ENCODE assay signal across 9 mouse cellular contexts in the genomic region with DNA sequence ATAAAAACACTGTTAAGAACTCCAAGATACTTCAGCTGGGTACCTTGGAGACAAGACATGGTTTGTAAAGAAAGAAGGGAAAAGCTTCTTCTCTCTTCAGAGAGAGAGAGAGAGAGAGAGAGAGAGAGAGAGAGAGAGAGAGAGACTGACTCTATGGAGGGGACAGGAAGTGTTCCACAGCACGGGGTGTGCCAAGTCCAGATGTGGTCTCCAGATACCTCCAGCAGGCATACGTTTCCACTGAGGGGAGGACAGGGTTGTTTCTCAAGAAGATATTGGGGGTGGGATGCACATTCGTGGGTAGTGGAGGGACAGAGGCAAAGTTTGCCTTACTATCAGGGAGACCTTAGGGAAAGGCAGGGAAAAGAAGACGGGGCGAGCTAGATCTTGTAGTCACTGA. TPM values are rescaled to one million over a fixed set of nuclear protein-coding genes. Genes with fewer than 3 reads are reported as not detected.
DNase-seq lines count a peak whose midpoint lies in the region; ATAC-seq and TF ChIP-seq lines count a peak whose summit lies in the region.
"Had no signal": no experiment of that assay in that cellular context is flagged by ENCODE, and none has a peak within 500 bp of the region (broad histone marks: within the 10 kb centered on the region; RNA-seq: fewer than 3 reads in every experiment).

No protein-coding gene starts in this region.

- peak overlapping the region; percentile 72; the same call in 1 of the 2 replicates for H3K4me3 ChIP-seq in intestine, embryonic 14.5 days (ENCODE audit: low read depth, low read length)
- H3K4me3 ChIP-seq in intestine, postnatal 0 days (ENCODE audit: low read depth, low read length), result no peak overlapping the region
- H3K4me3 ChIP-seq in E14TG2a.4 (replicated peaks; ENCODE audit: low read length), result peak overlapping the region; percentile 83
- peak overlapping the region; percentile 82; the same call in 1 of the 2 replicates for H3K4me3 ChIP-seq in cortical plate, adult 2 months (ENCODE audit: insufficient read depth, low read length)
- peak overlapping the region; percentile 89 for H3K4me3 ChIP-seq in liver, embryonic 13.5 days (replicated peaks)

- H3K4me1 ChIP-seq in intestine, embryonic 14.5 days (replicated peaks; ENCODE audit: control insufficient read depth, insufficient read depth, low read length), result peaks cover 25% of the 10 kb centered on the region
- H3K4me1 ChIP-seq in intestine, postnatal 0 days (replicated peaks; ENCODE audit: control insufficient read depth, insufficient read depth, low read length), result peaks cover 9% of the 10 kb centered on the region
- H3K4me1 ChIP-seq in E14TG2a.4 (replicated peaks; ENCODE audit: low read depth, low read length), result peaks cover 55% of the 10 kb centered on the region
- peaks cover 3% of the 10 kb centered on the region; the same call in 1 of the 2 replicates for H3K4me1 ChIP-seq in cortical plate, adult 2 months (ENCODE audit: control insufficient read depth, insufficient read depth, low read length)
- peaks cover 75% of the 10 kb centered on the region for H3K4me1 ChIP-seq in liver, embryonic 13.5 days (replicated peaks)

- no peak for ATAC-seq in intestine, embryonic 14.5 days (replicated peaks; ENCODE audit: low FRiP score, low TSS enrichment, low read depth)
- ATAC-seq in intestine, postnatal 0 days, result no peak
- peak; percentile 43 for ATAC-seq in liver, embryonic 13.5 days (ENCODE audit: low read depth)

- no peak for TF ChIP-seq CTCF in intestine, postnatal 0 days (IDR thresholded peaks at IDR 0.05; ENCODE audit: low read depth)
- no peak for TF ChIP-seq CTCF in E14TG2a.4 (conservative IDR thresholded peaks at IDR 0.05; ENCODE audit: low read length)
- no peak for TF ChIP-seq CTCF in cortical plate, adult 2 months (IDR thresholded peaks at IDR 0.05; ENCODE audit: extremely low read depth, insufficient read depth, low read length)

- H3K9ac ChIP-seq in intestine, embryonic 14.5 days (ENCODE audit: low read length), result no peak overlapping the region
- no peak overlapping the region for H3K9ac ChIP-seq in intestine, postnatal 0 days (ENCODE audit: low read depth, low read length)
- peak overlapping the region; percentile 96 for H3K9ac ChIP-seq in liver, embryonic 13.5 days

- no peaks in the 10 kb centered on the region for H3K36me3 ChIP-seq in intestine, embryonic 14.5 days (ENCODE audit: control insufficient read depth, insufficient read depth, low read length)
- H3K36me3 ChIP-seq in intestine, postnatal 0 days (ENCODE audit: control insufficient read depth, insufficient read depth), result no peaks in the 10 kb centered on the region
- no peaks in the 10 kb centered on the region for H3K36me3 ChIP-seq in E14TG2a.4 (ENCODE audit: insufficient read depth, low read length)
- H3K36me3 ChIP-seq in liver, embryonic 13.5 days, result no peaks in the 10 kb centered on the region

- H3K27ac ChIP-seq in intestine, embryonic 14.5 days (ENCODE audit: low read depth), result no peak overlapping the region
- no peak overlapping the region for H3K27ac ChIP-seq in intestine, postnatal 0 days (ENCODE audit: low read depth, low read length)
- no peak overlapping the region for H3K27ac ChIP-seq in cortical plate, adult 2 months (ENCODE audit: insufficient read depth, low read length)
- H3K27ac ChIP-seq in liver, embryonic 13.5 days, result peak overlapping the region; percentile 96

- WGBS in intestine, embryonic 14.5 days, result 50% methylated on average over 5 of the region's 5 CpGs
- 52% methylated on average over 5 of the region's 5 CpGs for WGBS in intestine, postnatal 0 days
- 17% methylated on average over 5 of the region's 5 CpGs for WGBS in liver, embryonic 13.5 days (ENCODE audit: insufficient replicate concordance)

- no peaks in the 10 kb centered on the region for H3K9me3 ChIP-seq in intestine, embryonic 14.5 days (ENCODE audit: control insufficient read depth, low read length)
- H3K9me3 ChIP-seq in intestine, postnatal 0 days (ENCODE audit: control insufficient read depth), result no peaks in the 10 kb centered on the region
- no peaks in the 10 kb centered on the region for H3K9me3 ChIP-seq in E14TG2a.4 (ENCODE audit: low read length)
- no peaks in the 10 kb centered on the region for H3K9me3 ChIP-seq in liver, embryonic 13.5 days (replicated peaks)

- no peaks in the 10 kb centered on the region for H3K27me3 ChIP-seq in intestine, embryonic 14.5 days (replicated peaks; ENCODE audit: control insufficient read depth, insufficient read depth, low read length)
- H3K27me3 ChIP-seq in intestine, postnatal 0 days (replicated peaks; ENCODE audit: control insufficient read depth, insufficient read depth, low read length), result no peaks in the 10 kb centered on the region
- H3K27me3 ChIP-seq in E14TG2a.4 (ENCODE audit: insufficient read depth, low read length), result peaks cover 54% of the 10 kb centered on the region
- H3K27me3 ChIP-seq in liver, embryonic 13.5 days, result no peaks in the 10 kb centered on the region

- peak overlapping the region; percentile 75 for H3K4me2 ChIP-seq in intestine, embryonic 14.5 days (ENCODE audit: low read length)
- H3K4me2 ChIP-seq in intestine, postnatal 0 days (replicated peaks; ENCODE audit: low read depth), result no peak overlapping the region
- H3K4me2 ChIP-seq in liver, embryonic 13.5 days, result peak overlapping the region; percentile 95

- DNase-seq in intestine, embryonic 14.5 days (ENCODE audit: low spot score), result no peak
- DNase-seq in liver, embryonic 13.5 days, result peak; percentile 56
- DNase-seq in urinary bladder, postnatal 4 days (ENCODE audit: low spot score in 2 of 2), result no peak
- DNase-seq in layer of hippocampus, adult 11-12 months (ENCODE audit: low spot score), result no peak
- DNase-seq in frontal cortex, postnatal 25 days (ENCODE audit: low spot score in 2 of 2), result no peak

- TF ChIP-seq POLR2A in cortical plate, adult 2 months (IDR thresholded peaks at IDR 0.05; ENCODE audit: extremely low read depth, insufficient read depth, low read length), result no peak

RNA-seq across cellular contexts. Expression of gene Sept8, which starts 0.3 kb away (rescaled TPM):
- polyA plus RNA-seq in intestine, embryonic 14.5 days (2014; fragmentation: Nextera tagmentation; extraction: Ambion mirVana), result 20.7 and 22.7 TPM in 2 replicates
- polyA plus RNA-seq in intestine, postnatal 0 days (2015; fragmentation: Nextera tagmentation; extraction: Ambion mirVana), result 10.0 and 10.5 TPM in 2 replicates
- polyA plus RNA-seq in cortical plate, adult 2 months (2012; rRNA removed), result 379 TPM in 2 replicates
- 21.9 and 26.6 TPM in 2 replicates for polyA plus RNA-seq in liver, embryonic 13.5 days (2015; fragmentation: Nextera tagmentation; extraction: Ambion mirVana)

RNA-seq across cellular contexts. Expression of gene Sowaha, which starts 38.7 kb away (rescaled TPM):
- 0.09 and 0.28 TPM in 2 replicates for polyA plus RNA-seq in intestine, embryonic 14.5 days (2014; fragmentation: Nextera tagmentation; extraction: Ambion mirVana)
- polyA plus RNA-seq in intestine, postnatal 0 days (2015; fragmentation: Nextera tagmentation; extraction: Ambion mirVana), result 1.1 and 1.5 TPM in 2 replicates
- polyA plus RNA-seq in cortical plate, adult 2 months (2012; rRNA removed), result 54.0 and 56.1 TPM in 2 replicates
- 11.0 and 13.2 TPM in 2 replicates for polyA plus RNA-seq in liver, embryonic 13.5 days (2015; fragmentation: Nextera tagmentation; extraction: Ambion mirVana)

RNA-seq across cellular contexts. Expression of gene Gm9945, which starts 38.8 kb away (rescaled TPM):
- polyA plus RNA-seq in intestine, embryonic 14.5 days (2014; fragmentation: Nextera tagmentation; extraction: Ambion mirVana), result not detected in 2 replicates
- polyA plus RNA-seq in intestine, postnatal 0 days (2015; fragmentation: Nextera tagmentation; extraction: Ambion mirVana), result not detected in 2 replicates
- 0.48 and 0.81 TPM in 2 replicates for polyA plus RNA-seq in cortical plate, adult 2 months (2012; rRNA removed)
- polyA plus RNA-seq in liver, embryonic 13.5 days (2015; fragmentation: Nextera tagmentation; extraction: Ambion mirVana), result 0.53 and 0.59 TPM in 2 replicates
- polyA plus RNA-seq: heart, embryonic 16.5 days had no signal

RNA-seq across cellular contexts. Expression of gene Kif3a, which starts 48.4 kb away (rescaled TPM):
- polyA plus RNA-seq in intestine, embryonic 14.5 days (2014; fragmentation: Nextera tagmentation; extraction: Ambion mirVana), result 58.7 and 63.5 TPM in 2 replicates
- polyA plus RNA-seq in intestine, postnatal 0 days (2015; fragmentation: Nextera tagmentation; extraction: Ambion mirVana), result 17.0 and 18.4 TPM in 2 replicates
- polyA plus RNA-seq in cortical plate, adult 2 months (2012; rRNA removed), result 98.7 and 107 TPM in 2 replicates
- 13.3 and 13.8 TPM in 2 replicates for polyA plus RNA-seq in liver, embryonic 13.5 days (2015; fragmentation: Nextera tagmentation; extraction: Ambion mirVana)

RNA-seq across cellular contexts. Expression of gene Gm9837, which starts 48.5 kb away (rescaled TPM):
- not detected in 2 replicates for polyA plus RNA-seq in intestine, embryonic 14.5 days (2014; fragmentation: Nextera tagmentation; extraction: Ambion mirVana)
- polyA plus RNA-seq in intestine, postnatal 0 days (2015; fragmentation: Nextera tagmentation; extraction: Ambion mirVana), result not detected in 2 replicates
- not detected in 2 replicates for polyA plus RNA-seq in cortical plate, adult 2 months (2012; rRNA removed)
- polyA plus RNA-seq in liver, embryonic 13.5 days (2015; fragmentation: Nextera tagmentation; extraction: Ambion mirVana), result not detected in 2 replicates
- polyA plus RNA-seq: heart, embryonic 16.5 days had no signal

Comparison
In these comparisons a context has a peak if more than half of its experiments do, and no peak if none do; other contexts are left out.
1. RNA of gene Sept8, which starts 0.3 kb away (polyA plus RNA-seq): 379 TPM in cortical plate, adult 2 months; 20.7 to 22.7 TPM in intestine, embryonic 14.5 days, 21.9 to 26.6 TPM in liver, embryonic 13.5 days and 10.0 to 10.5 TPM in intestine, postnatal 0 days; every median in the first group is over 10 times any median in the second.